Mouse (Mus musculus) embryonic fibroblast, embryonic 13.5 days (primary cell): Measurements from ENCODE around the gene Ddias. TPM values are rescaled to one million over a fixed set of nuclear protein-coding genes. Genes with fewer than 3 reads are reported as not detected.

ENCODE experiments used
- H3K27ac ChIP-seq: 2 replicates; pipeline ENCODE4 v1.5.1; 2012; ENCODE audit warnings: low read length, control low read depth, inconsistent platforms; ENCODE audit not compliant: insufficient read depth
- H3K4me1 ChIP-seq: 2 replicates; pipeline ENCODE4 v1.6.1; 2011; ENCODE audit warnings: low read length; ENCODE audit not compliant: control insufficient read depth, insufficient read depth
- H3K4me3 ChIP-seq: 2 replicates; pipeline ENCODE4 v1.5.1; 2011; ENCODE audit warnings: mild to moderate bottlenecking, control low read depth, low read length; ENCODE audit not compliant: insufficient read depth
- CTCF ChIP-seq: IDR thresholded peaks from 2 replicates; pipeline ENCODE4 v1.5.1; 2011; ENCODE audit warnings: mild to moderate bottlenecking, control low read depth, low read length, moderate library complexity, borderline replicate concordance; ENCODE audit not compliant: insufficient read depth
- POLR2A ChIP-seq: IDR thresholded peaks from 2 replicates; pipeline ENCODE4 v1.6.1; 2011; ENCODE audit warnings: low read depth, mild to moderate bottlenecking, control low read depth, low read length, moderate library complexity
- polyA plus RNA-seq: library from polyadenylated mRNA; stranded (reverse); fragments of >200 nt; gene quantifications from 2 replicates; pipeline ENCODE4 v1.2.4, GENCODE M21; 2011; ENCODE audit warnings: low read depth; ENCODE audit not compliant: missing spikeins, insufficient read length

Ddias gene
- polyA plus RNA-seq, 1 experiment, result 26.8 TPM

DNA sequence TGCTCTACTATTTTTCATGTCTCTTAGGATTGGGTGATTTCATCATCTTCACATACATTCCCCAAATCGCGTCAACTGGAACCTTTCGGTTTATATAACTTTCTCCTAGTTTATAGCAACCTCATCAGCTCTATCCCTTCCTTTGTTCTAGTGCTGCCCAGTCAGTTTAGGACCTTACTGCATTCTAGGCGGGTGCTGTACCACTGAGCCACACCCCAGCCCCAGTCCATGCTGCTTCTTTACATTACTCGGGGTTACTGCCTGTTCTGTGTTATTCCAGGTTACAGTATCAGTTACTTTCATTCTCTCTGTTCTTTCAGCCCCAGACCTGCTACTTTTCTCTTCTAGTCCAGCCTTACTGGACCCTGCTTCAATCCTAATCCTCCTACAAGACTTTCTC is 13.2 kb upstream of the Ddias start:
- TF ChIP-seq CTCF (no peak), POLR2A (no peak)
- H3K4me3 ChIP-seq, result no peak overlapping the region
- H3K4me1 ChIP-seq, result no peaks in the 10 kb centered on the region; the same call in 1 of the 2 replicates
- H3K27ac ChIP-seq, result no peak overlapping the region

DNA sequence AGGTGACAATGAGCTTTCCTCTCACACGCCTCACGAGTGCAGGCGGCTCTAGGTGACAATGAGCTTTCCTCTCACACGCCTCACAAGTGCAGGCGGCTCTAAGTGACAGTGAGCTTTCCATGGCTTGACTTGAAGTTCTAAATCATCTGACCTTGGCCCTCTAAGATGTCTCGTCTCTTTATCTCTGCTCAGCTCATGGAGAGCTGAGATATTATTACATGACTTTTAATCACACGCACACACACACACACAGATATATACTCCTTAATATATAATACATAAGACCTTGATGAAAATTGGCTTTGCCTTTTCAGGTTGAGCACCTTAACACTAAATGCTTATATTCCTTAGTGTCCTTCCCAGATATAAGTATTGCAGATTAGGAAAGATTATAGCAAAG is 12.8 kb upstream of the Ddias start:
- no peaks in the 10 kb centered on the region; the same call in 1 of the 2 replicates for H3K4me1 ChIP-seq
- no peak overlapping the region for H3K4me3 ChIP-seq
- H3K27ac ChIP-seq, result no peak overlapping the region
- TF ChIP-seq CTCF, result no peak
- no peak for TF ChIP-seq POLR2A

DNA sequence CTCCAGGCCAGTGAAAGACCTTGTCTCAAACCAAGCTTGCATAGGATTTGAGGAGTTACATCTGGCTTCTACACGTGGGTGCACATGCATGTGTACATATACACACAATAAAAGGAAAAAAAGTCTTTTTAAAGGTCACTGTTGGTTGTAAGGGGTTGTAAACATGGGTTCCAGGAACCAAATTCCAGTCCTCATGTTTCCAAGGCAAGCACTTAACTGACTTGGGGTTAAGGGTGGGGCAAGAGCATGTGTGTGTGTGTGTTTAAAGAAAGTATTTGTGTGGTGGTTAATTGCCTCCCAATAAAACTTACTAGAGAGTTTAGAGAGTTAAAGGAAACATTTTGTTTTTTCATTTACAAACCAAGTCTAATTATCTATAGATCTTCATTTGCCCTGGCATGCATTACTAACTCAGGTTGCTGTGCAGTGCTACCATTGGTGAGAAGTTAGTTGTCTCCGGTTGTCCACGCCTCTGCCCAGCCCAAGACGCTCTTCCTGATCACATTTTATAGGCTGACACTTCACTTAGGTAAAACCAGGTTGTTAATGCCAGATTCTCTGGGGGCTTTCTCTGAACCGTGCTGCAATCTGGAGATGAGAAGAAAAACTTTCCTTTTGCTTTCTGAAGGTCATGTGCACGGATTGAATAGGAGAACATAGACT is 11.1 kb upstream of the Ddias start:
- no peak overlapping the region for H3K4me3 ChIP-seq
- H3K27ac ChIP-seq, result no peak overlapping the region
- no peaks in the 10 kb centered on the region for H3K4me1 ChIP-seq
- no peak for TF ChIP-seq POLR2A
- no peak for TF ChIP-seq CTCF

DNA sequence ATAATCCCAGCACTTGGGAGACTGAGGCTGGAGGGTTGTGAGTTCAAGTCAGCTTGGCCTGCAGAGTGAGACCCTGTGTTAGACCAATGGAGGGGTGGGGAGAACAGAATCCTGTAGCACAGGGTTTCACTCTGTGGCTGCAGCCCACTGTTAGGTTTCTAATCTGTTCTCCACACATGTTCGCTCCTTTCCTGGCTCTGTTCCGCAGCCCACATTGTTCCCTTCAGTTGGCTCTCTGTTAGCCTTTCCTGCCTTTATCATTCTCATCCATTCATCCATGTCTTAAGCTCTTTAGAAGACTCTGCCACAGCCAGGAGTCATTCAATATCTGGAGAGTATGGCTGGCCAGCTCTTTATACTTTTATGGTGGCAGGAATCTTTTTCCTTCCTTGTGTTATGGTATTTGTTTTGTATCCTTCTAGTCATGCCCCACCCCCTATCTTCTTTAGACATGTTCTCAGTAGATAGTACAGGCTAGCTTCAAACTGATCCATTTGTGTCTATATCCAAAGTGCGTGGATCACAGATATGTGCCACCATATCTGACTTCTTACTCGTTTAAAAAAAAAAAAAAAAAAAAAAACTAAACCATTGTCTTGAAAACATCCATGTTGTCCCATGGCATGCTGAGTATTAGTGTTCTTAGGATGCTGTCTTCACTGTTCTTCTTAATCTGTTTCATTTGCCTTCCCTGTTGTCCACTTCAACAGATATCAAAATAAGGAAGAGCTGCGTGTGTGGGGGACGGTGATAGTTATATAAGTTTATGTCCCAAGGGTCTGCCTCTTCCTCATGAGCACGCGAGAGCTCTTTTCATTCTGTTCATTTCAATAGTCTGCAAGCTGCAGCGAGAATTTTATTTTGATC is 10.0 kb upstream of the Ddias start:
- TF ChIP-seq CTCF (no peak), POLR2A (no peak)
- Histone ChIP-seq H3K4me1 (no peaks in the 10 kb centered on the region), H3K4me3 (no peak overlapping the region), H3K27ac (no peak overlapping the region)

DNA sequence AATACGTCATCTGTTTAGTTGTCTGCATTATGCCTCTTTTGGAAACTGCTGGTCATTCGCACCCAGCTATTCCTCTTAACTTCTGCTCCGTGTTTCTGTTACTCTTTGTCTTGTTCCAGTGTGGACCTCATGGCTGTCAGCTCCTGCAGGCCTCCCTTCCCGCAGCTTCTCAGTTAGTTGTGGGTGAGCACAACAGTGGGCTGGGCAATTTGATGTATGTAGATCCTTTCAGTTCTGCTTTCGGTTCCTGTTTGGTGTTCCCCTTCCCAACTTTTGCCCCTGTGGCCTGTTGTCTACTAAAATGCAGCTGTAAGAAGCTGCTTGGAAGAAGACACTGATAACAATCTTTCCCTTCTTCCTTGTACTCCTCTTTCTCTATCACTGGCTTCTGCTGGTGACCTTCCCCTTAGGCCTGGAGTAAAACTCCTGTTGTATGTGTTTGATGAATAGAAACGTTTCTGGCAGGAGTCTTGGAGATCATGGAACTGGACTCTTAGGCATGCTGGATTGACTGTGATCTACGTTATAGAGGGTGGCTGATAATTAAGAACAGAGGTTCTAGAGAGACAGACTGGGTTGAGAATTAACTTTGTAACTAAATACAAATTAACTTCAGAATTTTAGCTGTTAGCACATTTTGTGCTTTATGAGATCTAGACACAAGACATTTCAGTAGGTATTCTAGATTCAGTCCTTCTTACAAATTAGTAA is 4.7 kb upstream of the Ddias start:
- H3K4me3 ChIP-seq, result no peak overlapping the region
- no peaks in the 10 kb centered on the region for H3K4me1 ChIP-seq
- no peak overlapping the region for H3K27ac ChIP-seq
- TF ChIP-seq CTCF, result no peak
- TF ChIP-seq POLR2A, result no peak

DNA sequence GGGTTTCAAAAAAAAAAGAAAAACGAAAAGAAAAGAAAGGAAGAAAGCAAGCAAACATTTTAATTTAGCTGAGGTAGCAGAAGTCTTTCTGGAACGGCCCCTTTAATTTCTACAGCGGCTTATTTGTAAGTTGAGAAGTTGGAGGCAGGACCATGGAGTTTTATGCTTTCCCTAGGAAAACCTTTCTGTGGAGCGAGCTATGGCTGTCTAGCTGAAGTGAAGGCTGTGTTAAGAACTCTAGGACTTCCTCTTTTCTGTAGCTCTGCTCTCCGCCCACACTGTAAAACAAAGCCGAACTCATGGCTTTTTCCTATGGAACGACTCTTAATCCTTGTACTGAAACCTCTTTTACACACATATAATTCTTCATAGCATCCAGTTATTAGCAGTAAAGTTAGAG is 2.5 kb upstream of the Ddias start:
- TF ChIP-seq CTCF, result no peak
- TF ChIP-seq POLR2A, result peak; percentile 43; the same call in 1 of the 2 replicates
- Histone ChIP-seq H3K4me3 (peak overlapping the region; percentile 35), H3K27ac (peak overlapping the region; percentile 62), H3K4me1 (no peaks in the 10 kb centered on the region)

DNA sequence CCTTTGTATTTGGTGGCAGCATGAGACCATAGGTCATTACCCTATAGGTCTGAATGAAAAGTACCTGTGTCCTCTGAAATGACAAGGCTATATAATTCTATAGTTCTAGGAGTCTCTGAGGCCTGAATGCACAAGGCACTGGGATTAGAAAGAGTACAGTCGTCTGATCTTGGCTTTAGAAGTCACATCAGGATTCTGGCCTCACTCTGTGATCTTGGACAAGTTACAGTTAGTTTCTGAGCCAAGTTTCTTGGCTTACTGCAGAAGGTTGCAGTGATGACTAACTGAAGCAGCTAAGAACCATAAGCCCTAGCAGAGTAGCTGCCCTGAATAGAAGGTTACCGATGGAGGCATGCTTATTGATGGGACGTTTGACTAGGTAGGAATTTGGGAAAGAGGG is 2.0 kb upstream of the Ddias start:
- peak overlapping the region; percentile 44; the same call in 1 of the 2 replicates for H3K27ac ChIP-seq
- peak overlapping the region; percentile 81 for H3K4me3 ChIP-seq
- TF ChIP-seq CTCF, result no peak
- TF ChIP-seq POLR2A, result no peak
- H3K4me1 ChIP-seq, result no peaks in the 10 kb centered on the region

DNA sequence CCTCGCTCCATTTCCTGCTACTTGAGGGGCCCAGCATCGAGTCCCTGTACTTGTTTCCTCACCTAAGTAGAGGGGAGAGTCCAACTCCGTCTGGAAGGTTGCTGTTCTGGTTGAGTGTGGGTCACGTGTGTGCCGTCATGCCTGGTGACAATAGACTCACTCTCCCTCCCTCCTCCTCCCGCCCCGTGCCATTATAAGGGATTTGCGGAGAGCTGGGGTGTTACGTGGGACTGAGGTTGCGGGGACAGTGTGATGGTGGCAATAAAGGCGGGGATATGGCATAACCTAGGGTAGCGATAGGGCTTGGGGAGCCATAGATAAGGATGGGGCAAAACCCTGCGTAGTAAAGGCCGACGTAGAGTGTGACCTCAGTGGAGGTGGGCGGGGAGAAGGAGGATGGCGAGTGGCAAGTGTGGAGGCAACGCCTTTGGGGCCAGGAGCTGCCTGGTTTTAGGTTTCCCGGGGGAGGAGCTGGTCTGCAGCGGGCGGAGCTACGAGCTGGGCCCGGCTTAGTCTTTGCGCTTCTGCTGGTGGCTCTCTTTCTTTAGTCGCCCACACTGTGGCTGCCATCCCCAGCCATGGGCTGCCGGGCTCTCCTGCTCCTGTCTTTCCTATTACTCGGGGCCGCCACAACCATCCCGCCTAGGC is 838 bp upstream of the Ddias start:
- Histone ChIP-seq H3K4me1 (no peaks in the 10 kb centered on the region), H3K27ac (peak overlapping the region; percentile 87), H3K4me3 (peak overlapping the region; percentile 81)
- TF ChIP-seq POLR2A (peak; percentile 86), CTCF (no peak)

DNA sequence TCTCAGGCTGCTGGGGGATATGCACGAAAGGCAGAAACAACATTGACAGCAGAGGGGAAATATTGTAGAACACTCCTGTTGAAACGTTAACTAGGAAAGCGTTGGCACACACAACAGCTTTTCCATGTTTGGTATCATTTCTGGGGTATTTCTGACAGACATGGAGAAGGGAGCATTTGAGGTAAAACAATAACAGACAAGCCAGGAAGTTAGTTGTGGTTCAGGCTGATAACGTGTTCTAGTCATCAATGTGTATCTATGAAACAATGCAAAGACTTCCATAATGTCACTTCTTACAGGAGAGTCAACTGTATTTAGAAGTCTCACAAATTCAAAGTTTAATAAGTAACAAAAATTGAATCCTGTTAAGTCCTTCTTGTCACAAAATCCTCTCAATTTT is 2.5 kb downstream of the Ddias start:
- Histone ChIP-seq H3K27ac (no peak overlapping the region), H3K4me1 (no peaks in the 10 kb centered on the region), H3K4me3 (no peak overlapping the region)
- TF ChIP-seq CTCF (no peak), POLR2A (no peak)
